Mouse (Mus musculus) c-Kit-positive CD71-positive TER-119-negative erythroid progenitor cells, embryonic 14.5 days (primary cell): ENCODE data around the gene Rasgrp3.
"Not testable (repeated sequence)": the region's sequence is repeated elsewhere in the genome, so short reads cannot be mapped to it uniquely, and the experiment has no call there.

Experiments
- DNase-seq: peaks from one replicate; pipeline ENCODE4 v3.0.0-alpha.2; 2013; ENCODE audit warnings: low read depth

Gene Rasgrp3

GRCm38 (mm10) chr17:75435599-75435998 is at the start of gene Rasgrp3:
Gene Rasgrp3 (plus strand): TSS chr17:75435896.
- DNase-seq, result no peak

GRCm38 (mm10) chr17:75388402-75388801 is 47.3 kb upstream of the Rasgrp3 start:
- DNase-seq, result no peak

GRCm38 (mm10) chr17:75390142-75390541 is 45.6 kb upstream of the Rasgrp3 start:
- no peak for DNase-seq

GRCm38 (mm10) chr17:75391429-75392192 is 44.1 kb upstream of the Rasgrp3 start:
- DNase-seq, result no peak

GRCm38 (mm10) chr17:75406405-75406804 is 29.3 kb upstream of the Rasgrp3 start:
- DNase-seq, result no peak

- DNase-seq, result no peak
These were observed 18.8 kb upstream of the Rasgrp3 start for GRCm38 (mm10) chr17:75416861-75417260.

GRCm38 (mm10) chr17:75434152-75434551 is 1.5 kb upstream of the Rasgrp3 start:
- no peak for DNase-seq

GRCm38 (mm10) chr17:75434871-75435270 is 825 bp upstream of the Rasgrp3 start:
- no peak for DNase-seq

- no peak for DNase-seq
These were observed 399 bp downstream of the Rasgrp3 start for GRCm38 (mm10) chr17:75436095-75436494.

- DNase-seq, result no peak
These were observed 1.1 kb downstream of the Rasgrp3 start for GRCm38 (mm10) chr17:75436819-75437218.

GRCm38 (mm10) chr17:75437239-75437750 is 1.6 kb downstream of the Rasgrp3 start:
- no peak for DNase-seq

- DNase-seq, result no peak
These were observed 2.5 kb downstream of the Rasgrp3 start for GRCm38 (mm10) chr17:75438162-75438561.

GRCm38 (mm10) chr17:75439062-75439461 is 3.4 kb downstream of the Rasgrp3 start:
- DNase-seq, result no peak

- DNase-seq, result no peak
These were observed 4.9 kb downstream of the Rasgrp3 start for GRCm38 (mm10) chr17:75440619-75441018.

GRCm38 (mm10) chr17:75441260-75441830 is 5.6 kb downstream of the Rasgrp3 start:
- DNase-seq, result no peak

- no peak for DNase-seq
These were observed 6.7 kb downstream of the Rasgrp3 start for GRCm38 (mm10) chr17:75442352-75442751.

GRCm38 (mm10) chr17:75443064-75443621 is 7.4 kb downstream of the Rasgrp3 start:
- DNase-seq, result no peak

- DNase-seq, result no peak
These were observed 12.6 kb downstream of the Rasgrp3 start for GRCm38 (mm10) chr17:75448257-75448656.

GRCm38 (mm10) chr17:75449022-75449421 is 13.3 kb downstream of the Rasgrp3 start:
- DNase-seq, result no peak

GRCm38 (mm10) chr17:75452313-75452712 is 16.6 kb downstream of the Rasgrp3 start:
- DNase-seq, result no peak

GRCm38 (mm10) chr17:75453639-75454038 is 17.9 kb downstream of the Rasgrp3 start:
- no peak for DNase-seq

- DNase-seq, result not testable (repeated sequence)
These were observed 20.4 kb downstream of the Rasgrp3 start for GRCm38 (mm10) chr17:75456096-75456495.

- no peak for DNase-seq
These were observed 24.9 kb downstream of the Rasgrp3 start for GRCm38 (mm10) chr17:75460621-75461020.
